Mouse (Mus musculus) stomach, postnatal 0 days (tissue): ENCODE data around the gene Abl1.

Source experiments
- CTCF ChIP-seq: IDR thresholded peaks from 2 replicates; pipeline ENCODE4 v1.5.1; 2016; ENCODE audit warnings: antibody characterized with exemption, low read depth, mild to moderate bottlenecking, moderate library complexity
- EP300 ChIP-seq: optimal IDR thresholded peaks from 2 replicates; pipeline ENCODE3; 2016; ENCODE audit warnings: antibody characterized with exemption

DNA sequence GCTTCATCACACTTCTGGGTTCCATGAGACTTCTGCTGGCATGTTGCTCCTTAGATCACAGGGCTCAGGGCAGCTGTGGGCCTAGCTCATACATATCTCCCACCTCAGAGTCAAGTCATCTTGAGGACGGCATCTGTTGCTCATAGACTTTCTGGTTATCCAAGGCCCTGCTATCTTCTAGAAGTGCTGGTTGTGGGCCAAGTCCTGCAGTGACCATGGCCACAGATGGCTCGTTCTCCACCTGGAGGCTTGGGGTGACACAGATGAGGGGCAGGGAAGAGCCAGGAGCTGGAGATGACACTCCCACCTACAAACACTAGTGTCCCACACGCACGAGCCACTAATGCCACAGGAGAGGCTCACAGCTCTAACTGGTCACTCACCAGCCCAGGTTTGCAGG, 125.5 kb downstream of the Abl1 start:
- TF ChIP-seq CTCF (no peak), EP300 (no peak)
